Mouse (Mus musculus): ENCODE data around the gene 9130008F23Rik. TPM values are rescaled to one million over a fixed set of nuclear protein-coding genes. Genes with fewer than 3 reads are reported as not detected.

9130008F23Rik gene
- total RNA-seq (2015) (0.94 and 1.2 TPM in 2 replicates), total RNA-seq (2017) (3.2 and 6.0 TPM in 2 replicates)

- peak; percentile 68 for ATAC-seq (replicated peaks; ENCODE audit: poor library complexity)
These were observed at the start of gene 9130008F23Rik for GRCm38 (mm10) chr17:40879924-40880691. 9130008F23Rik (minus strand) TSS chr17:40880559.

GRCm38 (mm10) chr17:40915499-40915898, 35.1 kb upstream of the 9130008F23Rik start:
- ATAC-seq (replicated peaks; ENCODE audit: poor library complexity) = no peak

GRCm38 (mm10) chr17:40914250-40914649, 33.9 kb upstream of the 9130008F23Rik start, which contains the start of gene Glyatl3:
Glyatl3 (minus strand) TSS chr17:40914350.
- no peak for ATAC-seq (replicated peaks; ENCODE audit: poor library complexity)

- peak; percentile 35 for ATAC-seq (replicated peaks; ENCODE audit: poor library complexity)
These were observed 24.4 kb upstream of the 9130008F23Rik start for GRCm38 (mm10) chr17:40904721-40905154.

- no peak for ATAC-seq (replicated peaks; ENCODE audit: poor library complexity)
These were observed 23.8 kb upstream of the 9130008F23Rik start for GRCm38 (mm10) chr17:40904056-40904597.

- ATAC-seq (replicated peaks; ENCODE audit: poor library complexity) = peak; percentile 70
These were observed 23.0 kb upstream of the 9130008F23Rik start for GRCm38 (mm10) chr17:40903345-40903744.

- 0 out of 2 replicates have a peak, but pooled peaks have one; percentile 47 for ATAC-seq (replicated peaks; ENCODE audit: poor library complexity)
These were observed 19.5 kb upstream of the 9130008F23Rik start for GRCm38 (mm10) chr17:40899783-40900363.

GRCm38 (mm10) chr17:40896863-40897262, 16.5 kb upstream of the 9130008F23Rik start:
- ATAC-seq (replicated peaks; ENCODE audit: poor library complexity) = peak; percentile 90

GRCm38 (mm10) chr17:40887849-40888536, 7.6 kb upstream of the 9130008F23Rik start:
- ATAC-seq (replicated peaks; ENCODE audit: poor library complexity) = peak; percentile 83

GRCm38 (mm10) chr17:40885155-40885554, 4.8 kb upstream of the 9130008F23Rik start:
- no peak for ATAC-seq (replicated peaks; ENCODE audit: poor library complexity)

GRCm38 (mm10) chr17:40882172-40882571, 1.8 kb upstream of the 9130008F23Rik start:
- no peak for ATAC-seq (replicated peaks; ENCODE audit: poor library complexity)

- peak; percentile 41 for ATAC-seq (replicated peaks; ENCODE audit: poor library complexity)
These were observed 833 bp downstream of the 9130008F23Rik start for GRCm38 (mm10) chr17:40879528-40879923.

- no peak for ATAC-seq (replicated peaks; ENCODE audit: poor library complexity)
These were observed 2.6 kb downstream of the 9130008F23Rik start for GRCm38 (mm10) chr17:40877741-40878140.

- ATAC-seq (replicated peaks; ENCODE audit: poor library complexity) = peak; percentile 27
These were observed 4.8 kb downstream of the 9130008F23Rik start for GRCm38 (mm10) chr17:40875568-40875967.

- ATAC-seq (replicated peaks; ENCODE audit: poor library complexity) = no peak
These were observed 5.7 kb downstream of the 9130008F23Rik start for GRCm38 (mm10) chr17:40874701-40875100.

- ATAC-seq (replicated peaks; ENCODE audit: poor library complexity) = 0 out of 2 replicates have a peak, but pooled peaks have one; percentile 11
These were observed 6.8 kb downstream of the 9130008F23Rik start for GRCm38 (mm10) chr17:40873582-40874011.

- ATAC-seq (replicated peaks; ENCODE audit: poor library complexity) = no peak
These were observed 7.7 kb downstream of the 9130008F23Rik start for GRCm38 (mm10) chr17:40872626-40873025.

- ATAC-seq (replicated peaks; ENCODE audit: poor library complexity) = peak; percentile 86
These were observed 11.2 kb downstream of the 9130008F23Rik start for GRCm38 (mm10) chr17:40868952-40869747.

GRCm38 (mm10) chr17:40855065-40855464, 25.3 kb downstream of the 9130008F23Rik start:
- ATAC-seq (replicated peaks; ENCODE audit: poor library complexity) = peak; percentile 69

- ATAC-seq (replicated peaks; ENCODE audit: poor library complexity) = peak; percentile 98
These were observed 43.1 kb downstream of the 9130008F23Rik start for GRCm38 (mm10) chr17:40837308-40837707.

Data from megakaryocyte progenitor cell, adult 5-6 weeks (primary cell).